Mouse (Mus musculus): ENCODE measurements around the gene Ikbip. TPM values are rescaled to one million over a fixed set of nuclear protein-coding genes. Genes with fewer than 3 reads are reported as not detected.
A peak's percentile ranks its signal among the peaks of the same experiment; 100 is the strongest.

The Ikbip gene
- polyA plus RNA-seq, 1 experiment from 2014 or later: 14.7 TPM

DNA sequence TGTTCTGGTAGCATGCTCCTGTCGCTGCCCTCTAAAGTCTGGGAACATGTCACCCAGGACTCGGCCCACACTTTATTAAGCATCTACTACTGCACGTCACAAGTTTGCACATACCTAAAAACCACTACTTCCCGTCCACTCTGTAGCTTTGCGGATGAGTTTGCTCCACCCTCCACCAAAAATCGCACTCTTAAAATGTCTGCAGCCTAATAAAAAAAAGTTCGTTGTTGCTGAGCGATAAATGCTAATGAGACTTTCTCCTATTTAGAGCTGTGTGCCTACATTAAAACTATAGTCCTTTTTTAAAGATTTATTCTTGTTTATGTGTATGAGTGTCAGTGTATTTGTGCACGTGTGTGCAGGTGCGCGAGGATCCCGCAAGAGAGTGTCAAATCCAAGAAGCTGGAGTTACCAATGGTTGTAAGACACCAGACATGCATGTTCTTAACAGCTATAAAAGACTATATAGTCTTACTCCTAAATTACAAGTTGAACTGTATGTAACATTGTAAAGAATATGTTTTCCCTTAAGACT, 720 bp downstream of the Ikbip start:
- Histone ChIP-seq H3K4me1 (peaks cover 13% of the 10 kb centered on the region), H3K9me3 (replicated peaks) (no peaks in the 10 kb centered on the region), H3K27me3 (no peaks in the 10 kb centered on the region), H3K27ac (no peak overlapping the region), H3K9ac (peak overlapping the region; percentile 75), H3K4me2 (peak overlapping the region; percentile 74), H3K36me3 (ENCODE audit: poor library complexity, severe bottlenecking) (peaks cover 5% of the 10 kb centered on the region; the same call in 1 of the 2 replicates), H3K4me3 (peak overlapping the region; percentile 89)
- WGBS: 48% methylated on average over 12 of the region's 12 CpGs
- ATAC-seq: no peak

- 87% methylated on average over 4 of the region's 4 CpGs for WGBS
- H3K27me3 ChIP-seq: no peaks in the 10 kb centered on the region
- no peak overlapping the region for H3K9ac ChIP-seq
- no peak overlapping the region for H3K27ac ChIP-seq
- H3K4me2 ChIP-seq: no peak overlapping the region
- no peak for ATAC-seq
- no peaks in the 10 kb centered on the region for H3K36me3 ChIP-seq (ENCODE audit: poor library complexity, severe bottlenecking)
- no peaks in the 10 kb centered on the region for H3K4me1 ChIP-seq
- no peak overlapping the region for H3K4me3 ChIP-seq
- no peaks in the 10 kb centered on the region for H3K9me3 ChIP-seq (replicated peaks)
Measured at GRCm38 (mm10) chr10:91092812-91093211, 10.1 kb downstream of the Ikbip start.

DNA sequence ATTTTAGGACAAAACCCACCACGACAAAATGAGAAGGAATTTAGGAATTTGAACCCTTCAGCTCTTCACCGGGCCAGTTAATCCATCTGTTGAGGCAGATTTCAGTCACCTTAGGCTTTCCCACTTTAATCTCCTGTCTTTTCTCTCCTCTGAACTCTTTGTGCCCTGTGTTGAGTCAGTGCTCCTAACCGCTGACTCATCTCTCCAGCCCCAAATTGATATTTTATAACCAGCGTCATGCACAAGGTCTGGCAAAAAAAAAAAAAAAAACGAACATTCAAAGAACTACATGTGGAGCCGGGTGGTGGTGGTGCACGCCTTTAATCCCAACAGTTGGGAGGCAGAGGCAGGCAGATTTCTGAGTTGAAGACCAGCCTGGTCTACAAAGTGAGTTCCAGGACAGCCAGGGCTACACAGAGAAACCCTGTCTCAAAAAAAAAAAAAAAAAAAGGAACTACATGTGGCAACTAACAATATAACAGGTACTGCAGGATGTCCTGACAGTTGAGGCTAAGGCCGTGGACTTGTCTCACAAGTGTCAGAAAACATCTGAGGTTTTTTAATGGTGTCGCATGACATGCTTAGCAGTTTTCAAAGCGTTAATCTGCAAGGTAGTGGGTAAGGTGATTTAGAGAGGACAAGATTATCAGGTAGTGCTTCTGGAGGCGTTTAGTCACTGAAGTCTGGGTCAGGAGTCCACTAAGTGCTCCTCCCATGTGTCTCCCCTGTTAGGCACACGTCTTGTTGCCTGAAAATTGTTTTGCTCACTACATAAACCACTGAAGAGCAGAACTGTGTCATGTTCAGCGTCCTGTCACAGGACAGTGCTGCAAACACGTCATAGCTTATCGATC, 11.7 kb downstream of the Ikbip start:
- no peaks in the 10 kb centered on the region for H3K4me1 ChIP-seq
- no peak overlapping the region for H3K4me3 ChIP-seq
- 91% methylated on average over 15 of the region's 15 CpGs for WGBS
- H3K36me3 ChIP-seq (ENCODE audit: poor library complexity, severe bottlenecking): no peaks in the 10 kb centered on the region
- H3K27ac ChIP-seq: no peak overlapping the region
- H3K4me2 ChIP-seq: no peak overlapping the region
- no peak overlapping the region for H3K9ac ChIP-seq
- no peak for ATAC-seq
- H3K27me3 ChIP-seq: no peaks in the 10 kb centered on the region
- H3K9me3 ChIP-seq (replicated peaks): no peaks in the 10 kb centered on the region

DNA sequence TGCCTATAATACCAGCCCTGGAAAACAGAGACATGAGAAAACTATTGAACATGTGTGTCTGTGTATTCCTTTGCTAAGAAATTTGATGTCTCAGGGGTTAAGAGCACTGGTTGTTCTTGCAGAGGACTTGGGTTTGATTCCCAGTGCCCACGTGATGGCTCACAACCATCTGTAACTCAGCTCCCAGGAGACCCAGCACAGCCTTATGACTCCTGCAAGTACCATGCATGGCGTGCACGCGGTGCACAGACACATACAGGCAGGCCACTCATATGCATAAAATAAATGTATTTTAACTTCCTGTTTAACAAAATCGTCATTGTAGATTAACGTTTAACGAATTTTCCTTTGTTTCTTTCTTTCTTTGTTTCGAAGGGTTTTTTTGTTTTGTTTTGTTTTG, 15.3 kb downstream of the Ikbip start:
- Histone ChIP-seq H3K27me3 (no peaks in the 10 kb centered on the region), H3K4me1 (no peaks in the 10 kb centered on the region), H3K9me3 (replicated peaks) (no peaks in the 10 kb centered on the region), H3K4me2 (no peak overlapping the region), H3K36me3 (ENCODE audit: poor library complexity, severe bottlenecking) (no peaks in the 10 kb centered on the region), H3K4me3 (no peak overlapping the region), H3K27ac (no peak overlapping the region), H3K9ac (no peak overlapping the region)
- WGBS: 93% methylated on average over 8 of the region's 8 CpGs
- no peak for ATAC-seq

GRCm38 (mm10) chr10:91100101-91100500, 17.4 kb downstream of the Ikbip start:
- Histone ChIP-seq H3K27ac (no peak overlapping the region), H3K4me2 (no peak overlapping the region), H3K9me3 (replicated peaks) (no peaks in the 10 kb centered on the region), H3K9ac (no peak overlapping the region), H3K36me3 (ENCODE audit: poor library complexity, severe bottlenecking) (no peaks in the 10 kb centered on the region), H3K27me3 (no peaks in the 10 kb centered on the region), H3K4me3 (no peak overlapping the region), H3K4me1 (no peaks in the 10 kb centered on the region)
- WGBS: 83% methylated on average over 1 of the region's 1 CpGs
- no peak for ATAC-seq

GRCm38 (mm10) chr10:91101936-91102335, 19.2 kb downstream of the Ikbip start:
- H3K4me1 ChIP-seq: no peaks in the 10 kb centered on the region
- no peak overlapping the region for H3K4me2 ChIP-seq
- H3K27ac ChIP-seq: no peak overlapping the region
- H3K27me3 ChIP-seq: no peaks in the 10 kb centered on the region
- H3K9ac ChIP-seq: no peak overlapping the region
- no peaks in the 10 kb centered on the region for H3K9me3 ChIP-seq (replicated peaks)
- no peaks in the 10 kb centered on the region for H3K36me3 ChIP-seq (ENCODE audit: poor library complexity, severe bottlenecking)
- no peak overlapping the region for H3K4me3 ChIP-seq
- 95% methylated on average over 25 of the region's 25 CpGs for WGBS
- ATAC-seq: no peak

GRCm38 (mm10) chr10:91102799-91103590, 20.3 kb downstream of the Ikbip start:
- Histone ChIP-seq H3K9me3 (replicated peaks) (no peaks in the 10 kb centered on the region), H3K36me3 (ENCODE audit: poor library complexity, severe bottlenecking) (no peaks in the 10 kb centered on the region), H3K9ac (no peak overlapping the region), H3K4me1 (no peaks in the 10 kb centered on the region), H3K4me3 (no peak overlapping the region), H3K4me2 (no peak overlapping the region), H3K27ac (no peak overlapping the region), H3K27me3 (no peaks in the 10 kb centered on the region)
- 93% methylated on average over 14 of the region's 14 CpGs for WGBS
- no peak for ATAC-seq

DNA sequence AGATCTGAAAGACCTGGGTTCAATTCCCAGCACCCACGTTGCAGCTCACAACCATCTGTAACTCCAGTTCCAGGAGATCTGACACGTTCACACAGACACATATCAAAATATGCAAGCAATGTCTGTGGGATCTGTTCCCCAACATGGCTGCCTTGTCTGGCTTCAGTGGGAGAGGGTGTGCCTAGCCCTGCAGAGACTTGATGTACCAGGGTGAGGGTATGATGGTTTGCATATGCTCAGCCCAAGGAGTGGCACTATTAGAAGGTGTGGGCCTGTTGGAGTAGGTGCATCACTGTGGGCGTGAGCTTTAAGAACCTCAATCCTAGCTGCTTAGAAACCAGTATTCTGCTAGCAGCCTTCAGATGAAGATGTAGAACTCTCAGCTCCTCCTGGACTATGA, 23.2 kb downstream of the Ikbip start:
- Histone ChIP-seq H3K9me3 (replicated peaks) (no peaks in the 10 kb centered on the region; the same call in 1 of the 2 replicates), H3K9ac (no peak overlapping the region), H3K4me1 (no peaks in the 10 kb centered on the region), H3K4me3 (no peak overlapping the region), H3K4me2 (no peak overlapping the region), H3K27ac (no peak overlapping the region), H3K36me3 (ENCODE audit: poor library complexity, severe bottlenecking) (peaks cover 4% of the 10 kb centered on the region; the same call in 1 of the 2 replicates), H3K27me3 (no peaks in the 10 kb centered on the region)
- no peak for ATAC-seq
- 87% methylated on average over 3 of the region's 3 CpGs for WGBS

- no peak overlapping the region for H3K9ac ChIP-seq
- H3K27me3 ChIP-seq: no peaks in the 10 kb centered on the region
- peaks cover 36% of the 10 kb centered on the region for H3K36me3 ChIP-seq (ENCODE audit: poor library complexity, severe bottlenecking)
- no peak for ATAC-seq
- H3K9me3 ChIP-seq (replicated peaks): no peaks in the 10 kb centered on the region; the same call in none of the 2 replicates
- H3K4me2 ChIP-seq: no peak overlapping the region
- no peak overlapping the region for H3K27ac ChIP-seq
- 81% methylated on average over 4 of the region's 4 CpGs for WGBS
- no peaks in the 10 kb centered on the region for H3K4me1 ChIP-seq
- H3K4me3 ChIP-seq: no peak overlapping the region
Measured at GRCm38 (mm10) chr10:91109841-91110240, 27.1 kb downstream of the Ikbip start.

- no peaks in the 10 kb centered on the region; the same call in none of the 2 replicates for H3K9me3 ChIP-seq (replicated peaks)
- 91% methylated on average over 12 of the region's 12 CpGs for WGBS
- peaks cover 93% of the 10 kb centered on the region for H3K36me3 ChIP-seq (ENCODE audit: poor library complexity, severe bottlenecking)
- H3K27ac ChIP-seq: no peak overlapping the region; the same call in 1 of the 2 replicates
- H3K9ac ChIP-seq: no peak overlapping the region
- no peak for ATAC-seq
- peaks cover 4% of the 10 kb centered on the region for H3K4me1 ChIP-seq
- H3K27me3 ChIP-seq: no peaks in the 10 kb centered on the region
- no peak overlapping the region for H3K4me3 ChIP-seq
- H3K4me2 ChIP-seq: no peak overlapping the region
Measured at GRCm38 (mm10) chr10:91116958-91117357, 34.2 kb downstream of the Ikbip start.

DNA sequence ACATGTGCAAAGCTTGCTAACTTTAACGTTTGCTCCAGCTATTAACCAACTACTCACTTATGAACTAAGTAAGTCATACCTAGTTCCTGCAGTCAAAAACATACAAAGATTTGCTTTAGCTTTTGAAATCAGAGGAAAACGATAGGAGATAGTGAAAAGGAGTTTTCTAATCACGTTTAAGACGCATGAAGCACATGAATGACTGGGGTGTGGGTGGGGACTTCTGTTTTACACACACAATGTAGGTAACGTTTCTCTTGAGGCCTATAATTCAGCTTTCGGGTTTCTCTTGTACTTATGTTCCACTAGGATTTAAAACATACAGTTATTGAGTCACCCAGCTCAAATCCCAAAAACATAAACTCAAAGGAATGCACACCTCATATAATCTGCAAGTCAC, 39.9 kb downstream of the Ikbip start:
- Histone ChIP-seq H3K36me3 (ENCODE audit: poor library complexity, severe bottlenecking) (peaks cover 41% of the 10 kb centered on the region), H3K9me3 (replicated peaks) (no peaks in the 10 kb centered on the region), H3K9ac (peak overlapping the region; percentile 99), H3K4me3 (peak overlapping the region; percentile 99), H3K27me3 (no peaks in the 10 kb centered on the region), H3K27ac (no peak overlapping the region), H3K4me1 (peaks cover 21% of the 10 kb centered on the region), H3K4me2 (peak overlapping the region; percentile 98)
- ATAC-seq: no peak
- 40% methylated on average over 6 of the region's 6 CpGs for WGBS

GRCm38 (mm10) chr10:91123281-91123827, 40.6 kb downstream of the Ikbip start:
- no peaks in the 10 kb centered on the region for H3K27me3 ChIP-seq
- H3K9ac ChIP-seq: peak overlapping the region; percentile 99
- H3K4me2 ChIP-seq: peak overlapping the region; percentile 98
- ATAC-seq: peak; percentile 57; the same call in 1 of the 2 replicates
- no peaks in the 10 kb centered on the region for H3K9me3 ChIP-seq (replicated peaks)
- peaks cover 21% of the 10 kb centered on the region for H3K4me1 ChIP-seq
- 0% methylated on average over 42 of the region's 44 CpGs for WGBS
- H3K4me3 ChIP-seq: peak overlapping the region; percentile 99
- peak overlapping the region; percentile 87 for H3K27ac ChIP-seq
- peaks cover 34% of the 10 kb centered on the region for H3K36me3 ChIP-seq (ENCODE audit: poor library complexity, severe bottlenecking)
